Comparison of ENCODE assay signal across 23 mouse cellular contexts in genomic region chr8:48560227-48560626, GRCm38 (mm10).
DNase-seq lines count a peak whose midpoint lies in the region; ATAC-seq and TF ChIP-seq lines count a peak whose summit lies in the region.
"Had no signal": no experiment of that assay in that cellular context is flagged by ENCODE, and none has a peak within 500 bp of the region (broad histone marks: within the 10 kb centered on the region; RNA-seq: fewer than 3 reads in every experiment).

No protein-coding gene starts in this region.

- POLR2A ChIA-PET in Patski (lab: Charles Lee) = no interaction called here

- no peak overlapping the region for H3K9ac ChIP-seq in embryonic facial prominence, embryonic 11.5 days (replicated peaks; ENCODE audit: low read length)
- no peak overlapping the region for H3K9ac ChIP-seq in intestine, postnatal 0 days (ENCODE audit: low read depth, low read length)
- no peak overlapping the region for H3K9ac ChIP-seq in intestine, embryonic 16.5 days (ENCODE audit: low read depth, low read length)
- H3K9ac ChIP-seq in lung, embryonic 14.5 days = no peak overlapping the region
- H3K9ac ChIP-seq: liver, embryonic 14.5 days; midbrain, embryonic 12.5 days had no signal

- H3K36me3 ChIP-seq in embryonic facial prominence, embryonic 11.5 days (replicated peaks; ENCODE audit: control insufficient read depth, insufficient read depth, low read depth, low read length) = no peaks in the 10 kb centered on the region
- H3K36me3 ChIP-seq in embryonic facial prominence, embryonic 10.5 days (replicated peaks) = no peaks in the 10 kb centered on the region
- H3K36me3 ChIP-seq in intestine, postnatal 0 days (ENCODE audit: control insufficient read depth, insufficient read depth) = no peaks in the 10 kb centered on the region
- no peaks in the 10 kb centered on the region for H3K36me3 ChIP-seq in intestine, embryonic 16.5 days (ENCODE audit: control insufficient read depth, insufficient read depth, low read length)
- no peaks in the 10 kb centered on the region for H3K36me3 ChIP-seq in lung, embryonic 14.5 days (ENCODE audit: insufficient read depth)
- H3K36me3 ChIP-seq: forebrain, embryonic 10.5 days; hindbrain, embryonic 10.5 days had no signal

- CTCF ChIA-PET in Patski (lab: Charles Lee) = no interaction called here

- no peaks in the 10 kb centered on the region for H3K4me1 ChIP-seq in embryonic facial prominence, embryonic 11.5 days (ENCODE audit: control insufficient read depth, insufficient read depth, low read length)
- peaks cover 24% of the 10 kb centered on the region for H3K4me1 ChIP-seq in embryonic facial prominence, embryonic 10.5 days
- no peaks in the 10 kb centered on the region for H3K4me1 ChIP-seq in intestine, postnatal 0 days (replicated peaks; ENCODE audit: control insufficient read depth, insufficient read depth, low read length)
- no peaks in the 10 kb centered on the region for H3K4me1 ChIP-seq in intestine, embryonic 16.5 days (ENCODE audit: control insufficient read depth, insufficient read depth, low read length)
- H3K4me1 ChIP-seq in lung, embryonic 14.5 days (ENCODE audit: insufficient read depth) = no peaks in the 10 kb centered on the region
- H3K4me1 ChIP-seq: midbrain, embryonic 12.5 days had no signal

- WGBS in embryonic facial prominence, embryonic 11.5 days = 70% methylated on average over 9 of the region's 9 CpGs
- WGBS in embryonic facial prominence, embryonic 10.5 days = 77% methylated on average over 9 of the region's 9 CpGs
- 59% methylated on average over 9 of the region's 9 CpGs for WGBS in intestine, postnatal 0 days
- WGBS in intestine, embryonic 16.5 days = 57% methylated on average over 9 of the region's 9 CpGs
- 59% methylated on average over 9 of the region's 9 CpGs for WGBS in lung, embryonic 14.5 days

- no peak for ATAC-seq in embryonic facial prominence, embryonic 11.5 days (replicated peaks; ENCODE audit: insufficient number of reproducible peaks, low FRiP score, low TSS enrichment, low read depth)
- no peak for ATAC-seq in intestine, postnatal 0 days
- ATAC-seq in intestine, embryonic 16.5 days = no peak
- no peak for ATAC-seq in lung, embryonic 14.5 days (ENCODE audit: insufficient read depth)
- no peak for ATAC-seq in Patski
- ATAC-seq: CD4-positive, CD25-positive, alpha-beta regulatory T cell, adult 4 months had no signal

- H3K27me3 ChIP-seq in embryonic facial prominence, embryonic 11.5 days (ENCODE audit: control insufficient read depth, insufficient read depth, low read length) = no peaks in the 10 kb centered on the region
- H3K27me3 ChIP-seq in embryonic facial prominence, embryonic 10.5 days (replicated peaks; ENCODE audit: low read depth, poor library complexity, severe bottlenecking) = no peaks in the 10 kb centered on the region
- H3K27me3 ChIP-seq in intestine, postnatal 0 days (replicated peaks; ENCODE audit: control insufficient read depth, insufficient read depth, low read length) = 0 out of 2 replicates have a peak, but pooled peaks cover 3% of the 10 kb centered on the region
- no peaks in the 10 kb centered on the region for H3K27me3 ChIP-seq in intestine, embryonic 16.5 days (replicated peaks; ENCODE audit: control insufficient read depth, insufficient read depth, low read length)
- H3K27me3 ChIP-seq in lung, embryonic 14.5 days (ENCODE audit: insufficient read depth, low read length) = no peaks in the 10 kb centered on the region; the same call in 1 of the 2 replicates
- no peaks in the 10 kb centered on the region for H3K27me3 ChIP-seq in Patski
- H3K27me3 ChIP-seq: midbrain, embryonic 12.5 days had no signal

- no peak overlapping the region for H3K4me2 ChIP-seq in embryonic facial prominence, embryonic 11.5 days (ENCODE audit: low read depth, low read length)
- no peak overlapping the region for H3K4me2 ChIP-seq in intestine, postnatal 0 days (replicated peaks; ENCODE audit: low read depth)
- no peak overlapping the region for H3K4me2 ChIP-seq in intestine, embryonic 16.5 days (ENCODE audit: low read depth, low read length)
- H3K4me2 ChIP-seq in lung, embryonic 14.5 days = no peak overlapping the region
- H3K4me2 ChIP-seq: heart, embryonic 11.5 days; midbrain, embryonic 12.5 days had no signal

- no peak overlapping the region for H3K27ac ChIP-seq in embryonic facial prominence, embryonic 11.5 days (replicated peaks; ENCODE audit: low read depth, low read length)
- no peak overlapping the region for H3K27ac ChIP-seq in embryonic facial prominence, embryonic 10.5 days (replicated peaks)
- no peak overlapping the region for H3K27ac ChIP-seq in intestine, postnatal 0 days (ENCODE audit: low read depth, low read length)
- no peak overlapping the region for H3K27ac ChIP-seq in intestine, embryonic 16.5 days (ENCODE audit: low read length)
- H3K27ac ChIP-seq in lung, embryonic 14.5 days (ENCODE audit: low read depth) = no peak overlapping the region
- H3K27ac ChIP-seq: forebrain, embryonic 10.5 days; hindbrain, embryonic 10.5 days; liver, embryonic 14.5 days; midbrain, embryonic 12.5 days had no signal

- TF ChIP-seq CTCF in intestine, postnatal 0 days (IDR thresholded peaks at IDR 0.05; ENCODE audit: low read depth) = peak; percentile 25; the same call in 1 of the 2 replicates
- TF ChIP-seq CTCF in lung, embryonic 14.5 days (IDR thresholded peaks at IDR 0.05; ENCODE audit: low read depth) = peak; percentile 26
- TF ChIP-seq CTCF in Patski (IDR thresholded peaks at IDR 0.05) = peak; percentile 22

- in situ Hi-C loops in Patski (cut with MboI; ENCODE audit: low pct_unique_long_range_greater_than_20kb) = no loop called here

- DNase-seq in embryonic facial prominence, embryonic 11.5 days (ENCODE audit: low spot score) = peak; percentile 15
- no peak for DNase-seq in embryonic facial prominence, embryonic 10.5 days (ENCODE audit: low spot score)
- no peak for DNase-seq in lung, embryonic 14.5 days
- no peak for DNase-seq in lung, adult 18-20 months
- DNase-seq in Patski (ENCODE audit: low read depth, low spot score) = no peak
- no peak for DNase-seq in adipocyte (ENCODE audit: low spot score)
- DNase-seq: cerebellum, adult 8-10 months; cerebellum, postnatal 36 days; heart, postnatal 10 days; kidney, adult 18-20 months; kidney, postnatal 14 days; lung, postnatal 14 days; right cerebral cortex, postnatal 25 days; thymus, adult 2 months; thymus, postnatal 4 days had no signal

- no peak overlapping the region for H3K4me3 ChIP-seq in embryonic facial prominence, embryonic 11.5 days (ENCODE audit: low read depth, low read length)
- H3K4me3 ChIP-seq in embryonic facial prominence, embryonic 10.5 days = no peak overlapping the region
- no peak overlapping the region for H3K4me3 ChIP-seq in intestine, postnatal 0 days (ENCODE audit: low read depth, low read length)
- no peak overlapping the region for H3K4me3 ChIP-seq in intestine, embryonic 16.5 days (ENCODE audit: low read length)
- H3K4me3 ChIP-seq in lung, embryonic 14.5 days (ENCODE audit: low read depth, low read length) = no peak overlapping the region
- H3K4me3 ChIP-seq: forebrain, embryonic 10.5 days; hindbrain, embryonic 10.5 days; midbrain, embryonic 12.5 days had no signal

- H3K9me3 ChIP-seq in embryonic facial prominence, embryonic 11.5 days (replicated peaks; ENCODE audit: control insufficient read depth, low read length) = no peaks in the 10 kb centered on the region
- no peaks in the 10 kb centered on the region for H3K9me3 ChIP-seq in embryonic facial prominence, embryonic 10.5 days
- no peaks in the 10 kb centered on the region for H3K9me3 ChIP-seq in intestine, postnatal 0 days (ENCODE audit: control insufficient read depth)
- H3K9me3 ChIP-seq in intestine, embryonic 16.5 days (ENCODE audit: control insufficient read depth, low read length) = no peaks in the 10 kb centered on the region
- no peaks in the 10 kb centered on the region for H3K9me3 ChIP-seq in lung, embryonic 14.5 days (ENCODE audit: low read depth, low read length)
- H3K9me3 ChIP-seq: forebrain, embryonic 10.5 days; hindbrain, embryonic 10.5 days; midbrain, embryonic 12.5 days had no signal
